Mouse (Mus musculus): ENCODE results near the gene Rnf123. TPM values are rescaled to one million over a fixed set of nuclear protein-coding genes. Genes with fewer than 3 reads are reported as not detected.

Gene Rnf123
- polyA plus RNA-seq, 1 experiment from 2014 or later = 53.4 TPM

DNA sequence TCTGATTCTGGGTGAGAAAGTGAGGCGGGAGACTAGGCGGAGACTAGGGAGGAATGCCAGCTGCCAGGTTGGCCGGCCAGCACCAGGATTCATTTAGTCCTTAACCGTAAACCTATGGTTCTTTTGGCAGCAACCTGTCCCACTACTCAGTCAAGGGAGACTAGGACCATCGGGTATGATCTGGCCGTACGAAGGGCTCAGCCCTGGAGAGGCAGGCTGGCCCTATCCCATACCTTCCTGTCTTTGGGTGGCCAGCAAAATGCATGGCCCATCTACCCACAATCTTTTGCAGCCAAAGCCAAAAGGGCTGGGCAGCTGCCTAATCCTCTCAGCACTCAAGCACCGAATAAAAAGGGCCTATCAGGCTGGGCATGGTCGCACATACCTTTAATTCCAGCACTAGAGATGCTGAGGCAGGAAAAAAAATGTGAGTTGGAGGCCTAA, 10.6 kb downstream of the Rnf123 start:
- WGBS = 57% methylated on average over 9 of the region's 9 CpGs
- Histone ChIP-seq H3K4me3 (ENCODE audit: low read depth, low read length) (no peak overlapping the region), H3K27me3 (ENCODE audit: control insufficient read depth, insufficient read depth, low read depth, low read length) (no peaks in the 10 kb centered on the region), H3K9me3 (replicated peaks; ENCODE audit: control insufficient read depth, low read length, poor library complexity, severe bottlenecking) (no peaks in the 10 kb centered on the region), H3K4me1 (ENCODE audit: control insufficient read depth, insufficient read depth, low read length) (no peaks in the 10 kb centered on the region), H3K36me3 (ENCODE audit: control insufficient read depth, insufficient read depth, low read length) (peaks cover 13% of the 10 kb centered on the region), H3K27ac (ENCODE audit: low read length) (no peak overlapping the region), H3K9ac (ENCODE audit: low read depth, low read length) (no peak overlapping the region), H3K4me2 (ENCODE audit: low read length) (no peak overlapping the region)
- no peak for ATAC-seq

DNA sequence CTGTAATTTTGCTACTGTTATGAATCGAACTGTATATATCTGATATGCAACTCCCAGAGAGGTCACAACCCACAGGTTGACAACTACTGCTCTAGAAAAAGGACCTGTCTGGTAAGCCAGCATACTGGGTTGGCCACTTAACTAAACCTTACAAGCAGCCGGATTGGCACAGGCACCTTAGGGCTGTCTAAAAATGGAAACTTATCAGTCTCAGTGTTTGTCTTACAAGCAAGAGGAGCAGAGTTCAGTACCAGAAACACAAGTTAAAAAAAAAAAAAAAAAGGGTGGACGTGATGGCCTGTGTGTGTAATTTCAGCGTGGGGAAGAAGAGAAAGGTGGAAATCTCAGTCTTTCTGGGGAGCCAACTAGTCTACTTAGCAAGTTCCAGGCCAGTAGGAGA, 11.3 kb downstream of the Rnf123 start:
- 91% methylated on average over 4 of the region's 4 CpGs for WGBS
- no peak for ATAC-seq
- Histone ChIP-seq H3K4me2 (ENCODE audit: low read length) (no peak overlapping the region), H3K9me3 (replicated peaks; ENCODE audit: control insufficient read depth, low read length, poor library complexity, severe bottlenecking) (no peaks in the 10 kb centered on the region), H3K9ac (ENCODE audit: low read depth, low read length) (no peak overlapping the region), H3K4me3 (ENCODE audit: low read depth, low read length) (no peak overlapping the region), H3K4me1 (ENCODE audit: control insufficient read depth, insufficient read depth, low read length) (no peaks in the 10 kb centered on the region), H3K27ac (ENCODE audit: low read length) (no peak overlapping the region), H3K27me3 (ENCODE audit: control insufficient read depth, insufficient read depth, low read depth, low read length) (no peaks in the 10 kb centered on the region), H3K36me3 (ENCODE audit: control insufficient read depth, insufficient read depth, low read length) (peaks cover 13% of the 10 kb centered on the region)

DNA sequence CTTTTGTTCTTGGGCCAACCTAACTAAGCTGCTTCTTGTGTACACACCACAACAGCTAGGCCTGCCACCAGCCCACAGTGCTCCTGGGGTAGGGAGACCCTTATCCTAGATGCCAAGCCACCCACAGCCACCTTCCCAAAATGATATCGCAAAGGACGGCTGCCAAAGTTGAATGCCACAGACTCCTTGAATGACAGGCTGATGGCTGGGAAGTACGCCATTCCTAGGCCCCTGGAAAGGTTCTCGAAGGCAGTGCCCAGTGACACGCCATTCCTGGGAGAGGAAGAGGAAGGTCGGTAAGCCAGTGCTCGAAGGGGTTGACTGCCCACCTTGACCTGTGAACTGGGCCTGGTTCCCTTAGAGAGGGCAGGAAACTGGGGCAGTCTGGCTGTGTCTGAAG, 13.6 kb downstream of the Rnf123 start:
- peaks cover 13% of the 10 kb centered on the region for H3K36me3 ChIP-seq (ENCODE audit: control insufficient read depth, insufficient read depth, low read length)
- 92% methylated on average over 7 of the region's 7 CpGs for WGBS
- no peaks in the 10 kb centered on the region for H3K9me3 ChIP-seq (replicated peaks; ENCODE audit: control insufficient read depth, low read length, poor library complexity, severe bottlenecking)
- no peak overlapping the region for H3K9ac ChIP-seq (ENCODE audit: low read depth, low read length)
- no peak overlapping the region for H3K4me2 ChIP-seq (ENCODE audit: low read length)
- H3K4me3 ChIP-seq (ENCODE audit: low read depth, low read length) = no peak overlapping the region
- no peak for ATAC-seq
- no peaks in the 10 kb centered on the region for H3K27me3 ChIP-seq (ENCODE audit: control insufficient read depth, insufficient read depth, low read depth, low read length)
- no peak overlapping the region for H3K27ac ChIP-seq (ENCODE audit: low read length)
- H3K4me1 ChIP-seq (ENCODE audit: control insufficient read depth, insufficient read depth, low read length) = no peaks in the 10 kb centered on the region

DNA sequence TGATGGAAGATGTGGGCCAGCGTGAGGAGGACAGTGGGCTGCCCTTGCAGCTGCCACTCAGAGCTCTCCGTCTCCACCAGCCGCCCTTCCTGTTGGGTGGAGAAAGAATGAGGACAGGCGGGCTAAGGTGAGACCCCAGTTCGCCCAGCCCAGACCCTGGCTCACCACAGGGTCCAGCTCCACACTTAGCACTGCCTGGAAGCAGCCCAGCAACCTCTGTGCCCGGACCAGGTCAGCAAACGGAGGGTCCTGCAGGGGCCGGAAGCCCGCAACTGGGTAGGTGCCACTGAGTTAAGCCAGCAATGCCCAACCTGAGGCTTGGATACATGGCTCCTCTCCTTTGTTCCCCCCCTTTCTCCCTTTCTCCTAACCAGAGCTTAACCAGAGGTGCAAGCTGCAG, 14.1 kb downstream of the Rnf123 start:
- 96% methylated on average over 9 of the region's 9 CpGs for WGBS
- Histone ChIP-seq H3K4me2 (ENCODE audit: low read length) (no peak overlapping the region), H3K9ac (ENCODE audit: low read depth, low read length) (no peak overlapping the region), H3K9me3 (replicated peaks; ENCODE audit: control insufficient read depth, low read length, poor library complexity, severe bottlenecking) (no peaks in the 10 kb centered on the region), H3K4me1 (ENCODE audit: control insufficient read depth, insufficient read depth, low read length) (no peaks in the 10 kb centered on the region), H3K27me3 (ENCODE audit: control insufficient read depth, insufficient read depth, low read depth, low read length) (no peaks in the 10 kb centered on the region), H3K27ac (ENCODE audit: low read length) (no peak overlapping the region), H3K36me3 (ENCODE audit: control insufficient read depth, insufficient read depth, low read length) (peaks cover 18% of the 10 kb centered on the region), H3K4me3 (ENCODE audit: low read depth, low read length) (no peak overlapping the region)
- ATAC-seq = no peak

DNA sequence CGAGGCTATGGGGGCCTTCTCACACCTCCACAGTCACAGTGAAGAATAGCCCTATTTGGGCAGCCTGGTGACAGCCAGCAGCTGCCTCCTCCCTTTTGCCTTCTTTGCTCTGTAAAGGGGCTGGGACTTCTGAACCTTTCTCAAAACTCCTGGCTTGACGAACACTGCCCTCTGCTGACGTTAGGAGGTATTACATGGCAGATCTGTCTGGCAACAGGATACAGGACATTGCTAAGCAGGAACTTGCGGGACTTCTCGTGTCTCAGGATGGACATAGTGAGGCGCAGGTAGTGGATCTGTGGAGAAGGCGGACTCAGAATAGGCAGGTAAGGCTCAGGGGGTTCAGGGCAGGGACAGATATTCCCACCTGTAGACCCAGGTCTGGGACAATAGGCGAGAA, 15.2 kb downstream of the Rnf123 start:
- no peak overlapping the region for H3K4me2 ChIP-seq (ENCODE audit: low read length)
- no peaks in the 10 kb centered on the region for H3K27me3 ChIP-seq (ENCODE audit: control insufficient read depth, insufficient read depth, low read depth, low read length)
- H3K9me3 ChIP-seq (replicated peaks; ENCODE audit: control insufficient read depth, low read length, poor library complexity, severe bottlenecking) = no peaks in the 10 kb centered on the region
- ATAC-seq = 0 out of 2 replicates have a peak, but pooled peaks have one; percentile 4
- 24% methylated on average over 8 of the region's 8 CpGs for WGBS
- H3K36me3 ChIP-seq (ENCODE audit: control insufficient read depth, insufficient read depth, low read length) = peaks cover 27% of the 10 kb centered on the region
- H3K4me1 ChIP-seq (ENCODE audit: control insufficient read depth, insufficient read depth, low read length) = no peaks in the 10 kb centered on the region
- H3K4me3 ChIP-seq (ENCODE audit: low read depth, low read length) = no peak overlapping the region
- no peak overlapping the region for H3K9ac ChIP-seq (ENCODE audit: low read depth, low read length)
- no peak overlapping the region for H3K27ac ChIP-seq (ENCODE audit: low read length)

DNA sequence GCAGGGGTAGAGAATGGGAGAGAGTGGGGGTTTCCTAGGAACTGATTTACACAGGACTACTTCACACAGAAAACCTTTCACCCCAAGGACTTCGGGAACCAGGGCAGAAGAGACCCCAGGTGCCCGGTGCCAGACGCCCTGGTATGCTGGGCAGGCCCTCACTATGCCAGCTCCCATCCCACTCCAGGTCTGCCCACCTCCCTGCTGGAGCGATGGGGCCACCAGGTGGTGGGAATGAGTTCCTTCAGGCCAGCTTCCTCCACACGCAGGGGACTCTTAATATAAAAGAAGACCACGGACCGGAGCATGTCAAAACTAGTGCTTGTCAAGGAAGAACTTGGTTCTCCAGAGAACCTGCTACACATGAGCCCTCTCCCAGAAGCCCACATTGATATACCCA, 15.9 kb downstream of the Rnf123 start:
- no peak overlapping the region for H3K4me3 ChIP-seq (ENCODE audit: low read depth, low read length)
- H3K27ac ChIP-seq (ENCODE audit: low read length) = no peak overlapping the region
- ATAC-seq = no peak
- 81% methylated on average over 7 of the region's 7 CpGs for WGBS
- H3K4me1 ChIP-seq (ENCODE audit: control insufficient read depth, insufficient read depth, low read length) = no peaks in the 10 kb centered on the region
- H3K36me3 ChIP-seq (ENCODE audit: control insufficient read depth, insufficient read depth, low read length) = peaks cover 28% of the 10 kb centered on the region
- H3K27me3 ChIP-seq (ENCODE audit: control insufficient read depth, insufficient read depth, low read depth, low read length) = no peaks in the 10 kb centered on the region
- H3K4me2 ChIP-seq (ENCODE audit: low read length) = no peak overlapping the region
- H3K9ac ChIP-seq (ENCODE audit: low read depth, low read length) = no peak overlapping the region
- H3K9me3 ChIP-seq (replicated peaks; ENCODE audit: control insufficient read depth, low read length, poor library complexity, severe bottlenecking) = no peaks in the 10 kb centered on the region

DNA sequence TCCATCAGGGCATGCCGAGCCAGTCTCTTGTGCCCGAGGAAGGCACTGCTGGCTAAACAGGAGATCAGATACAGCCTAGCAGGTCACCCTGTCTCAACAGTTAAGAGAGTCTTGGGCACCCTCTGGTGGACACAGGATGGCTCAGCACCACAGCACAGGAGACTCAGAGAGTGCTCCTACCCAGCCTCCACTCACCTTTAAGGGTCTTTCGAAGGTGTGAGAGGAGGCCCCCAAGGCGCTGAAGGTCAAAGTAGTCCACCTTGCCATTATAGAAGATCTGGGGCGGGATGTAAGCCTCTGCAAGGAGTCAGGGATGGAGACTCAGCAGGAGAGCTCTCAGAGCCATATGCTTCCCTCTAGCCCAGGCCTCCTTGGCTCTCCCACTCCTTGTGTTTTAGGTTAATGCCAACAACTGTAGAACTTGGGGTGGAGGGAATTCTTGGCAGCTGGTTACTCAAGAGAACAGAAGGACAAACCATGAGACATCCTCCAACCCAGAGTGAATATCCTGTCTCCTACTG, 17.6 kb downstream of the Rnf123 start:
- WGBS = 38% methylated on average over 5 of the region's 5 CpGs
- Histone ChIP-seq H3K4me3 (ENCODE audit: low read depth, low read length) (no peak overlapping the region), H3K36me3 (ENCODE audit: control insufficient read depth, insufficient read depth, low read length) (peaks cover 22% of the 10 kb centered on the region), H3K27me3 (ENCODE audit: control insufficient read depth, insufficient read depth, low read depth, low read length) (no peaks in the 10 kb centered on the region), H3K9ac (ENCODE audit: low read depth, low read length) (no peak overlapping the region), H3K4me2 (ENCODE audit: low read length) (no peak overlapping the region), H3K9me3 (replicated peaks; ENCODE audit: control insufficient read depth, low read length, poor library complexity, severe bottlenecking) (no peaks in the 10 kb centered on the region), H3K27ac (ENCODE audit: low read length) (no peak overlapping the region), H3K4me1 (ENCODE audit: control insufficient read depth, insufficient read depth, low read length) (no peaks in the 10 kb centered on the region)
- no peak for ATAC-seq

DNA sequence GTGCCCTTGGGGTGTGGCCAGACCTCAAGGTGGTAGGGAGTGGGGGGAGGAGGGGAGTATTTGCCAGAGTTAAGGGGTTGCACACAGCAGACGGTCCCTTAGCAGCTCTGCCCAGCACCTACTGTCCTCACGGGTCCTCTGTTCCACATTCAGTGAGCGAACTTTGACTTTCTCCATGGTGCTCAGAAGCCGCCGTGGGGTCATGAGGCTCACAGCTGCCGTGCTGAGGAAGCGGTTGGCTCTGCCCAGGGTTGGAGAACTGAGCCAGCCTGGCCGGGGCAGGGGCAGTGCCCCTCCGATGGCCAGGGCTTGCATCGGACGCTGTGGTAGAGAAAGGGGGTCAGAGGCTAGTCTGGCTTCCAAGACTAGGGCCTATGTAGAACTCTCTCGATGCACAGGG, 19.8 kb downstream of the Rnf123 start:
- H3K4me3 ChIP-seq (ENCODE audit: low read depth, low read length) = no peak overlapping the region
- ATAC-seq = no peak
- 92% methylated on average over 12 of the region's 12 CpGs for WGBS
- no peaks in the 10 kb centered on the region for H3K4me1 ChIP-seq (ENCODE audit: control insufficient read depth, insufficient read depth, low read length)
- H3K9me3 ChIP-seq (replicated peaks; ENCODE audit: control insufficient read depth, low read length, poor library complexity, severe bottlenecking) = no peaks in the 10 kb centered on the region
- no peaks in the 10 kb centered on the region for H3K27me3 ChIP-seq (ENCODE audit: control insufficient read depth, insufficient read depth, low read depth, low read length)
- H3K4me2 ChIP-seq (ENCODE audit: low read length) = no peak overlapping the region
- no peak overlapping the region for H3K9ac ChIP-seq (ENCODE audit: low read depth, low read length)
- no peak overlapping the region for H3K27ac ChIP-seq (ENCODE audit: low read length)
- H3K36me3 ChIP-seq (ENCODE audit: control insufficient read depth, insufficient read depth, low read length) = peaks cover 25% of the 10 kb centered on the region

DNA sequence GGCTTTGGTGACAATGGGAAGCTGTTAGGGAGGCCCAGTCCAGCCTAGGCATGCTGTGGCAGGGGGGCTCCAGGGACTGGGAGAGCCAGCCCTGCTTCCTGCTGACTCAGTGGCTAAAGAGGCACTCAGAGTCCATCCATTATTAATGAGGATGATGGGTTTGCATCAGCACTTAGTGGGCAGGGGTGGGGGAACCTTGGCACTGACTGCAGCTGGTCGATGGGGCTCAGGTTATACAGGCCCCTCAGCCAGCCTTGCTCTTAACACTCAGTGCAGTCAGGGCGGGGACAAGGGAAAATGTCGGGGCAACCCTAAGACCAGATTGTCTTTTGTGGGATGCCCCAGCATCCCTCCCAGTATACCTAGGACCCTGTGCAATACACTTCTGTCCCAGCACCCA, 21.0 kb downstream of the Rnf123 start:
- WGBS = 77% methylated on average over 3 of the region's 3 CpGs
- H3K36me3 ChIP-seq (ENCODE audit: control insufficient read depth, insufficient read depth, low read length) = peaks cover 28% of the 10 kb centered on the region
- no peak for ATAC-seq

More for the DNA sequence above, 21.0 kb downstream of the Rnf123 start:
- H3K9me3 ChIP-seq (replicated peaks; ENCODE audit: control insufficient read depth, low read length, poor library complexity, severe bottlenecking) = no peaks in the 10 kb centered on the region
- no peak overlapping the region for H3K4me2 ChIP-seq (ENCODE audit: low read length)
- H3K4me3 ChIP-seq (ENCODE audit: low read depth, low read length) = no peak overlapping the region
- no peak overlapping the region for H3K27ac ChIP-seq (ENCODE audit: low read length)
- H3K27me3 ChIP-seq (ENCODE audit: control insufficient read depth, insufficient read depth, low read depth, low read length) = no peaks in the 10 kb centered on the region
- H3K4me1 ChIP-seq (ENCODE audit: control insufficient read depth, insufficient read depth, low read length) = no peaks in the 10 kb centered on the region
- H3K9ac ChIP-seq (ENCODE audit: low read depth, low read length) = no peak overlapping the region
